Mouse (Mus musculus): Measurements from ENCODE around the gene Slc9b2. TPM values are rescaled to one million over a fixed set of nuclear protein-coding genes. Genes with fewer than 3 reads are reported as not detected.
A peak's percentile ranks its signal among the peaks of the same experiment; 100 is the strongest.

Gene Slc9b2
- not detected in 2 replicates for polyA plus RNA-seq (2012; ENCODE audit: insufficient read depth, low replicate concordance)

DNA sequence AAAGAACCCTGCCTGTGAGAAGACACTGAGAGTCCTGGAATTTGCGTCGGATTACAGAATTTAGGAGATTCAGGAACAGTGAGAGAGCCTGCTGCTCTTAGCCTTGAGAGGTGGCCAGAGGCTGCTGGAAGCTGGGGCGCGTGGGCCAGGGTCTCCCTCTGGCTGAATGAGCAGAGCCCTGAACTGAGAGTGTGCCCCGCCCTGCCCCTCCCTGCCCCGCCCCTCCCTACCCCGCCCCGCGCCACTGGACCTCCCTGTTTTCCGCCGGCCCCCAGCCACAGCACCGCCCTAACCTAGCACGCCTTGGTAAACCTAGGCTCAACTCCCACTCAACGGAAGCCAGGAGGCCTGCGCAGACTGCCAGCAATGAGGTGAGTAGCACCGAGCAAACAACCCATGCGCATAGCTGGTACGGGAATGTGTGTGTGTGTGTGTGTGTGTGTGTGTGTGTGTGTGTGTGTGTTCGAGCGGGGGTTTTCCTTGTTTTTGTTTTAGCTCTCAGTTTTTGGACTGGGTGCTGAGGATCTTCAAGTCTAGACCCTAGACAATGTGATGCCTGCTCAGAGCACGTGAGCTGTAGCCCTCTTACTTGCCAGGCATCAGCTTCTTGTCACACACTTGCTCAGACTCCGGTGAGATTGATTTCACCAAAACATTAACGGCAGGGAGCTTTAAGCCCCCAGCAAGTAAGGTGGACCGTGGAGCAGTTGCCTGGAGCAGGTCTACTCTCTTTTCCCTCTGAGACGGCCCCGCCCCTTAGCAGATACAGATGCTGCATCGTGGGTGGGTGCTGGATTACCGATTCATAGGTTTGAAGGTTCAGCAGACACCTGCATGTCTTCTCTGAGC lies at the start of gene Slc9b2:
Gene Slc9b2 (plus strand): TSS at position 290 of the 849 bp plus-strand sequence.
- Histone ChIP-seq H3K27me3 (replicated peaks) (peaks cover 21% of the 10 kb centered on the region), H3K9me3 (peaks cover 4% of the 10 kb centered on the region; the same call in 1 of the 2 replicates), H3K36me3 (replicated peaks; ENCODE audit: low read length) (no peaks in the 10 kb centered on the region), H3K4me1 (peaks cover 8% of the 10 kb centered on the region), H3K4me3 (replicated peaks) (peak within 1 kb of the TSS; percentile 88)
- TF ChIP-seq FLI1 (IDR thresholded peaks at IDR 0.05; ENCODE audit: low read length), result no peak
- no peak for TF ChIP-seq GATA1 (IDR thresholded peaks at IDR 0.05; ENCODE audit: borderline replicate concordance, low read length)

- no peaks in the 10 kb centered on the region for H3K9me3 ChIP-seq
- H3K36me3 ChIP-seq (replicated peaks; ENCODE audit: low read length), result peaks cover 93% of the 10 kb centered on the region
- no peak for TF ChIP-seq FLI1 (IDR thresholded peaks at IDR 0.05; ENCODE audit: low read length)
- TF ChIP-seq GATA1 (IDR thresholded peaks at IDR 0.05; ENCODE audit: borderline replicate concordance, low read length), result no peak
- no peak overlapping the region for H3K4me3 ChIP-seq (replicated peaks)
- H3K27me3 ChIP-seq (replicated peaks), result no peaks in the 10 kb centered on the region
- H3K4me1 ChIP-seq, result no peaks in the 10 kb centered on the region
Measured at GRCm38 (mm10) chr3:135258919-135259318, 48.6 kb upstream of the Slc9b2 start.

GRCm38 (mm10) chr3:135260233-135260632 lies 47.3 kb upstream of the Slc9b2 start:
- Histone ChIP-seq H3K4me1 (no peaks in the 10 kb centered on the region), H3K9me3 (no peaks in the 10 kb centered on the region), H3K4me3 (replicated peaks) (no peak overlapping the region), H3K36me3 (replicated peaks; ENCODE audit: low read length) (peaks cover 100% of the 10 kb centered on the region), H3K27me3 (replicated peaks) (no peaks in the 10 kb centered on the region)
- no peak for TF ChIP-seq GATA1 (IDR thresholded peaks at IDR 0.05; ENCODE audit: borderline replicate concordance, low read length)
- TF ChIP-seq FLI1 (IDR thresholded peaks at IDR 0.05; ENCODE audit: low read length), result no peak

DNA sequence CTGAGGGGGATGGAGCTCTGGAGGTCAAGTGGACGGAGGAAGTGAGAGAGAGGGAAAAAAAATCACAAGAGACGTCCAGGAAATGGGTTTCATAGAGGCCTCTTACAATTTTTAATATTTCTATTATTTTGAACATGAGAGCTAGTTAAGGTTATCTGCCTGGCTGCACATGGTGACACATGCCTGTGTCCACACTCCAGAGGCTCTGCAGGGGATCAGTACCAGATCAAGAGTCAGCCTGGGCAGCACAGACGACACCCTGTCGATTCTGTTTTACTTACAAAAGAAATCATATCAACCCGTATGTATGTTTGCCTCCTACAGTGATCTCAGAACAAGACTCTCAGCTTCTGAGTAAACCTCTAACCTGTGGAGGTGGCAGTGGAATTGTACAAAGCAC lies 38.9 kb upstream of the Slc9b2 start:
- no peak for TF ChIP-seq FLI1 (IDR thresholded peaks at IDR 0.05; ENCODE audit: low read length)
- H3K9me3 ChIP-seq, result no peaks in the 10 kb centered on the region
- H3K4me1 ChIP-seq, result no peaks in the 10 kb centered on the region
- H3K4me3 ChIP-seq (replicated peaks), result no peak overlapping the region
- H3K36me3 ChIP-seq (replicated peaks; ENCODE audit: low read length), result peaks cover 98% of the 10 kb centered on the region
- no peaks in the 10 kb centered on the region for H3K27me3 ChIP-seq (replicated peaks)

DNA sequence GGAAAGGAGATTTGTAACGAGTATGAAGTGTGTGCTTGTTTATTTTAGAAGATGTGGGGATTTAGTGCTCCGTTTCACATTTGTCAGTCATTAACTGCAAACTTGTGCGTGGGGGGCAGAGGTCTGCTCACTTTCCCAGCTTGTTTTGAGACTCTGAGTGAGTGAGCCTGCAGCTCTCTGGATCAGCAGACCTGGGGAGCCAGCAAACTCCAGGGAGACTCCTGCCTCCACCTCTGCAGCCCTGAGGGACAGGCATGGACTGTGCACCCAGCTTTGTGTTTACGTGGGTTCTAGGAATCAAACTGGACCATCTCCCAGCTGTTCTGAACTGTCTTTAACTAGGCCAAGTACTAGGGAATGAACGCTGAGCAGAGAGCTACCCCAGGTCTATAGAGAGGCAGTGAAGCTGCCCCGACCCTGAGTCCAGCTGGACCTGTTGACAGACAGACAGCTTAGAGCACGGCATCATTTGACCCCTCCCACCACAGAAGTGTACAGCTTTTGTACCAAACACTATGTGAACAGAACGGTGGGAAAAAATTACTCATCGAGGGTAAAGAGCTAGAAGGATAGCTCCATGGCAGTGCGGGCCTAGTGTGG lies 38.0 kb upstream of the Slc9b2 start:
- peaks cover 92% of the 10 kb centered on the region for H3K36me3 ChIP-seq (replicated peaks; ENCODE audit: low read length)
- no peaks in the 10 kb centered on the region for H3K27me3 ChIP-seq (replicated peaks)
- no peak overlapping the region for H3K4me3 ChIP-seq (replicated peaks)
- H3K4me1 ChIP-seq, result no peaks in the 10 kb centered on the region
- TF ChIP-seq FLI1 (IDR thresholded peaks at IDR 0.05; ENCODE audit: low read length) (no peak), GATA1 (IDR thresholded peaks at IDR 0.05; ENCODE audit: borderline replicate concordance, low read length) (no peak)
- no peaks in the 10 kb centered on the region for H3K9me3 ChIP-seq

DNA sequence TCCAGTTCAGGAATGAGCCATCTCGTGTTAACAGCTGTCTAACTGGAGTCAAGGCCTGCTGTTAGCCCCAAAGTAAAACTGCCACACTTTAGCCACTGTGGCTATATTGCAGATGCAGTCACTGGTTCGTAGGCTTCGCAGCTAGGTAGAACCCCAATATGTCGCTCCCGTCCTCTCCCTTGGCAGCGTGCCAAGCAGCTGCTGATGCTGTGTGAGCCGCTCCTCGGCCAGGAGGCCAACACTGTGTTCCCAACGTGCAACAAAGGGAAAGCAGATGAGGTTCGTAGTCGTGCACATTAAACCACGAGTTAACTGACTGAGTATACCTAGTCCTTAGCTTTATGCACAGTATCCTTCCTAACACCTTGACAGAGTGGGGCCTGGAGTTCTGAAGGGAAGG lies 34.9 kb upstream of the Slc9b2 start:
- no peaks in the 10 kb centered on the region for H3K9me3 ChIP-seq
- peaks cover 3% of the 10 kb centered on the region; the same call in 1 of the 2 replicates for H3K4me1 ChIP-seq
- no peaks in the 10 kb centered on the region for H3K27me3 ChIP-seq (replicated peaks)
- TF ChIP-seq GATA1 (IDR thresholded peaks at IDR 0.05; ENCODE audit: borderline replicate concordance, low read length) (no peak), FLI1 (IDR thresholded peaks at IDR 0.05; ENCODE audit: low read length) (no peak)
- H3K36me3 ChIP-seq (replicated peaks; ENCODE audit: low read length), result peaks cover 62% of the 10 kb centered on the region
- H3K4me3 ChIP-seq (replicated peaks), result no peak overlapping the region

GRCm38 (mm10) chr3:135273047-135273446 lies 34.5 kb upstream of the Slc9b2 start:
- Histone ChIP-seq H3K4me3 (replicated peaks) (no peak overlapping the region), H3K27me3 (replicated peaks) (no peaks in the 10 kb centered on the region), H3K4me1 (peaks cover 3% of the 10 kb centered on the region; the same call in 1 of the 2 replicates), H3K36me3 (replicated peaks; ENCODE audit: low read length) (peaks cover 58% of the 10 kb centered on the region), H3K9me3 (peaks cover 2% of the 10 kb centered on the region; the same call in 1 of the 2 replicates)
- TF ChIP-seq GATA1 (IDR thresholded peaks at IDR 0.05; ENCODE audit: borderline replicate concordance, low read length), result no peak
- TF ChIP-seq FLI1 (IDR thresholded peaks at IDR 0.05; ENCODE audit: low read length), result no peak

GRCm38 (mm10) chr3:135280160-135280559 lies 27.3 kb upstream of the Slc9b2 start:
- no peak for TF ChIP-seq GATA1 (IDR thresholded peaks at IDR 0.05; ENCODE audit: borderline replicate concordance, low read length)
- TF ChIP-seq FLI1 (IDR thresholded peaks at IDR 0.05; ENCODE audit: low read length), result no peak
- no peaks in the 10 kb centered on the region for H3K36me3 ChIP-seq (replicated peaks; ENCODE audit: low read length)
- H3K9me3 ChIP-seq, result peaks cover 14% of the 10 kb centered on the region
- no peak overlapping the region for H3K4me3 ChIP-seq (replicated peaks)
- peaks cover 13% of the 10 kb centered on the region for H3K27me3 ChIP-seq (replicated peaks)
- peaks cover 7% of the 10 kb centered on the region; the same call in 1 of the 2 replicates for H3K4me1 ChIP-seq

DNA sequence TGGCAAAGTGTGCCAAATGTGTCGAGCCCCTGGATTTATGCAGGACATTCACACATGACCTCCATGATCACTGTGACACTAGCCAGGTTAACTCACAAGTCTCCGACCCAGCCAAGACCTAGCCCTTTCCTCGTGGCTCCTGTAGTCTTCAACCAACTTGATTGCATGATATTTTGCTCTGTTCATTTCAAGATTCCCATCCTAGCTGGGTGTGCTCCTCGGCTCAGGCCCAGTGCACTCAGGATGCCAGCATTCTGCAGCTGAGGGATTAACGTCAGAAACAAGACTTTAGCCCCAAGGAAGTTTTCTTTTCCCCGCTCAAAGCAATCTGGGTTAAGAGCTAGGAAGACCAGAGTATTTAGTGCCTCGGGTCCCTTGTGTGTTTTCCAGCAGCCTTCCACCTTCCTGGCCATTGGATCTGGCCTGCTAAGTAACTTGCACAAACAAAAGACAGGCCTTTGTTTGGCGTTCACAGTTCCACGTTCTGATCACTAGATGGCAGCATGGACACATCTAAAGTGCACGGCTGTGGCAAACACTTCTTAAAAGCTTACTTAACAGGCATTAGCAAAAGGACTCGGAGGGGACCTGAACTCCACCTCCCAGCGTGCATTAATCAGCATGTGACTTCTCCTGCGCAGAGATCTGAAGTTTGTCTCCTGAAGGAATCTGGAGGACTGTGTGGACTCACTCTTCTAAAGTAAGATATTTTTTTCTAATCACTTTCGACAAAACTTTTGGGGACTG lies 26.7 kb upstream of the Slc9b2 start, which contains the start of gene Bdh2:
Gene Bdh2 (plus strand): TSS at position 553 of the 747 bp plus-strand sequence.
- Histone ChIP-seq H3K36me3 (replicated peaks; ENCODE audit: low read length) (no peaks in the 10 kb centered on the region), H3K4me1 (peaks cover 7% of the 10 kb centered on the region; the same call in 1 of the 2 replicates), H3K4me3 (replicated peaks) (peak within 1 kb of the TSS; percentile 67), H3K27me3 (replicated peaks) (peaks cover 15% of the 10 kb centered on the region), H3K9me3 (peaks cover 14% of the 10 kb centered on the region)
- no peak for TF ChIP-seq GATA1 (IDR thresholded peaks at IDR 0.05; ENCODE audit: borderline replicate concordance, low read length)
- no peak for TF ChIP-seq FLI1 (IDR thresholded peaks at IDR 0.05; ENCODE audit: low read length)
